8 mouse cellular contexts compared by ENCODE assay signal in the genomic region with DNA sequence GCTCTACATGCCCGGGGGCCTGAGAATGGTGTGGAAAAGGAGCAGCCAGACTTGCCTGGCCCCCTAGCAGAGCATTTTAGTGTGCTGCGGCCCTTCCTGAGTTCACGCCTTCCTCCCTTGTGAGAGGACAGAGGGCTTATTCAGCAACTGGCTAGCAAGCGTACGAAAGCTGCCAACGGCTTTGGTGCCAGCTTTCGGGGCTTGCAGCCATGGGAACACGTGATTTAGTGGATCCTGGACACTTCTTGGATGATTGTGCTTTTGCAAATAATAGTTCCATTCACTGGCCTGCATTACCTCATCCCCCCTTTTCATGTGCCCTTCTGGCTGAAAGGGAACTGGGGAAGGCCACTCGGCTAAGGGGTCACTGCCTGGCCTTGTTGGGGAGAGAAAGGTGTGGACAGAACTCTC.
A peak's percentile ranks its signal among the peaks of the same experiment; 100 is the strongest.
DNase-seq lines count a peak whose midpoint lies in the region.

No protein-coding gene starts in this region.

- DNase-seq in kidney, adult 18-20 months: peak; percentile 76
- no peak for DNase-seq in kidney, postnatal 4 days
- peak; percentile 82 to 85 for DNase-seq in cerebellum, postnatal 25 days
- peak; percentile 97 for DNase-seq in heart, adult 11 months
- peak; percentile 68 for DNase-seq in kidney, postnatal 14 days
- DNase-seq in mesoderm, embryonic 11.5 days (ENCODE audit: low read depth, low spot score): peak; percentile 42
- DNase-seq in testis, postnatal 14 days (ENCODE audit: low spot score): peak; percentile 67
- DNase-seq in thymus, postnatal 14 days: no peak

Comparison
In these comparisons a context has a peak if more than half of its experiments do, and no peak if none do; other contexts are left out.
1. DNase-seq: peak in kidney, adult 18-20 months (single experiment), cerebellum, postnatal 25 days (2 of 2), heart, adult 11 months (single experiment), kidney, postnatal 14 days (single experiment), mesoderm, embryonic 11.5 days (single experiment) and testis, postnatal 14 days (single experiment); none in kidney, postnatal 4 days (0 of 2) and thymus, postnatal 14 days (single experiment).